Mouse (Mus musculus) lung, postnatal 0 days (tissue): ENCODE results near the gene Sirt1. TPM values are rescaled to one million over a fixed set of nuclear protein-coding genes. Genes with fewer than 3 reads are reported as not detected.

ENCODE experiments used
- ATAC-seq: fragments of 200-750 bp; cut with Nextera tagmentation; 2 replicates; pipeline ENCODE4 v1.8.0; 2017; ENCODE audit warnings: moderate library complexity
- DNase-seq: peaks from one replicate; pipeline ENCODE4 v3.0.0-alpha.2; 2016; ENCODE audit warnings: low spot score
- H3K27ac ChIP-seq: fragments of 300-500 bp; sonication (generic); 2 replicates; pipeline ENCODE4 v1.5.1; 2014; ENCODE audit warnings: antibody characterized with exemption, mild to moderate bottlenecking, low read length, mixed read lengths
- H3K27me3 ChIP-seq: fragments of 300-500 bp; sonication (generic); replicated peaks from 2 replicates; pipeline ENCODE4 v1.6.1; 2014; ENCODE audit warnings: low read length, mixed read lengths; ENCODE audit not compliant: insufficient read depth
- H3K36me3 ChIP-seq: fragments of 300-500 bp; sonication (generic); 2 replicates; pipeline ENCODE4 v1.6.1; 2014; ENCODE audit warnings: low read length, mixed read lengths; ENCODE audit not compliant: insufficient read depth
- H3K4me1 ChIP-seq: fragments of 300-500 bp; sonication (generic); 2 replicates; pipeline ENCODE4 v1.6.1; 2014; ENCODE audit warnings: antibody characterized with exemption, low read depth, low read length, mixed read lengths; ENCODE audit not compliant: insufficient read depth
- H3K4me2 ChIP-seq: fragments of 300-500 bp; sonication (generic); replicated peaks from 2 replicates; pipeline ENCODE4 v1.6.1; 2014; ENCODE audit warnings: low read depth, mild to moderate bottlenecking, low read length, moderate library complexity, mixed read lengths
- H3K4me3 ChIP-seq: fragments of 300-500 bp; sonication (generic); 2 replicates; pipeline ENCODE4 v1.5.1; 2014; ENCODE audit warnings: low read depth, low read length
- H3K9ac ChIP-seq: fragments of 300-500 bp; sonication (generic); replicated peaks from 2 replicates; pipeline ENCODE4 v1.6.1; 2014; ENCODE audit warnings: low read depth, mild to moderate bottlenecking
- H3K9me3 ChIP-seq: fragments of 300-500 bp; sonication (generic); 2 replicates; pipeline ENCODE4 v1.6.1; 2016; ENCODE audit warnings: low read length, mixed read lengths
- CTCF ChIP-seq: IDR thresholded peaks from 2 replicates; pipeline ENCODE4 v1.5.1; 2016; ENCODE audit warnings: antibody characterized with exemption, mild to moderate bottlenecking
- EP300 ChIP-seq: IDR thresholded peaks from 2 replicates; pipeline ENCODE4 v1.6.1; 2016; ENCODE audit warnings: antibody characterized with exemption, mild to moderate bottlenecking, control low read depth
- WGBS: fragments of 180-500 bp; shearing (Covaris S2); extraction: QIAGEN DNeasy Blood & Tissue Kit; methylation state at CpG from one replicate; pipeline ENCODE4 v1.1.7; 2014; 5-methylcytosine and 5-hydroxymethylcytosine counted together
- polyA plus RNA-seq: library from polyadenylated mRNA; unstranded; fragments of >200 nt; fragmentation: Nextera tagmentation; extraction: Ambion mirVana; gene quantifications from 2 replicates; pipeline ENCODE4 v1.2.1, GENCODE M21; 2015

The Sirt1 gene
- polyA plus RNA-seq, 1 experiment from 2014 or later: 5.5 TPM

GRCm38 (mm10) chr10:63338914-63339643, 42.4 kb downstream of the Sirt1 start:
- 4% methylated on average over 37 of the region's 74 CpGs for WGBS
- Histone ChIP-seq H3K4me3 (peak overlapping the region; percentile 90), H3K9me3 (no peaks in the 10 kb centered on the region), H3K27me3 (no peaks in the 10 kb centered on the region), H3K9ac (peak overlapping the region; percentile 91), H3K4me2 (peak overlapping the region; percentile 84), H3K4me1 (peaks cover 12% of the 10 kb centered on the region; the same call in 1 of the 2 replicates), H3K36me3 (0 out of 2 replicates have a peak, but pooled peaks cover 4% of the 10 kb centered on the region), H3K27ac (peak overlapping the region; percentile 98)
- ATAC-seq: peak; percentile 97
- TF ChIP-seq CTCF (peak; percentile 27; the same call in 1 of the 2 replicates), EP300 (no peak)
- peak; percentile 96 for DNase-seq

DNA sequence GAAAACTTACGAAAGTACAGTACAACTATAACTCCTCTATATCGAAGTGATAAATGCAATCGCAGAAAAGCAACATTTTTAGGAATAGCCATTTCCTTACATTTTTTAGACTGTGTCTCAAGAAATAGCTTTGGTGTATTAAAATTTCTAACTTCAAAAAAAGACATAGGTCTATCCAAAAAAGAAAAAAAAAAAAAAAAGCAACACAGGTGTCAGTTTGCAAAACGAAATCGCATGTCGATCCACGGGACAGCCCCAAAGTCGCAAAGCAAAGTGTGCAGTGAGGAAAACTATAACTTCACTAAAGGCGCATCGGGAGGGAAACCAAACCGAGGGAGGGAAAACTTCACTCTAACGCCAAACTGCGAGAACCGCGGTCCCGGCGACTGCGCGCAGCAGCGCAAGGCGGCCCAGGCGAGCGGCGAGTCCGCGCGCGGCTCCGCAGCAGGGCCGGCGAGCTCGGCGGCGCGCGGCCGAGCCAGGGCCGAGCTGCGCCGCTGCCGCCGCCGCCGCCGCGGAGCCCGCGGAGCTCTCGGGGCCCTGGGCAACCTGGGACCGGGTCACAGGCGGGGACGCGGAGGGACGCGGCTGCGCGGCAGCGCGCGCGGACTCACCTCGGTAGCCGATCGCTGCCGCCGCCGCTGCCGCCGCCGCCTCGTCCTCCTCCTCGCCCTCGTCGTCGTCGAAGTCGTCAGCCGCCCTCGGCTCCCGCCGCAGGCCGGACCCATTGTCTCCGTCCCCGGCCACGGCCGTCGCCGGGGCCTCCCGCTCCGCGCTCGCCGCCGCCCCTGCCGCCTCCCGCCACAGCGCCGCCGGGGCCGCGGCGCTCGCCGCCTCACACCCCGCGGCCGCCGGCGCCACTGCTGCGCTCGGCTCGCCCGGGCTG, 43.3 kb downstream of the Sirt1 start:
- DNase-seq (peak; percentile 82), ATAC-seq (peak; percentile 80)
- Histone ChIP-seq H3K4me3 (peak overlapping the region; percentile 90), H3K9ac (peak overlapping the region; percentile 91), H3K27me3 (no peaks in the 10 kb centered on the region), H3K4me2 (peak overlapping the region; percentile 84), H3K9me3 (no peaks in the 10 kb centered on the region), H3K27ac (peak overlapping the region; percentile 98), H3K36me3 (peaks cover 5% of the 10 kb centered on the region; the same call in 1 of the 2 replicates), H3K4me1 (peaks cover 12% of the 10 kb centered on the region; the same call in 1 of the 2 replicates)
- TF ChIP-seq CTCF (no peak), EP300 (no peak)
- under 1% methylated on average over 46 of the region's 113 CpGs for WGBS

- peaks cover 9% of the 10 kb centered on the region; the same call in 1 of the 2 replicates for H3K36me3 ChIP-seq
- peaks cover 12% of the 10 kb centered on the region; the same call in 1 of the 2 replicates for H3K4me1 ChIP-seq
- WGBS: 24% methylated on average over 5 of the region's 5 CpGs
- DNase-seq (no peak), ATAC-seq (no peak)
- H3K9me3 ChIP-seq: no peaks in the 10 kb centered on the region
- H3K27ac ChIP-seq: no peak overlapping the region
- peak overlapping the region; percentile 91; the same call in 1 of the 2 replicates for H3K9ac ChIP-seq
- no peak for TF ChIP-seq CTCF
- TF ChIP-seq EP300: no peak
- H3K4me3 ChIP-seq: peak overlapping the region; percentile 90
- H3K4me2 ChIP-seq: peak overlapping the region; percentile 84
- H3K27me3 ChIP-seq: no peaks in the 10 kb centered on the region
Observed at GRCm38 (mm10) chr10:63337326-63337725, 44.2 kb downstream of the Sirt1 start.

- no peak for TF ChIP-seq CTCF
- no peak for TF ChIP-seq EP300
- peak overlapping the region; percentile 84 for H3K4me2 ChIP-seq
- H3K27me3 ChIP-seq: no peaks in the 10 kb centered on the region
- H3K27ac ChIP-seq: no peak overlapping the region
- DNase-seq: no peak
- H3K9ac ChIP-seq: 0 out of 2 replicates have a peak overlapping the region, but pooled peaks have one; percentile 5
- no peaks in the 10 kb centered on the region for H3K9me3 ChIP-seq
- no peak overlapping the region; the same call in 1 of the 2 replicates for H3K4me3 ChIP-seq
- 50% methylated on average over 13 of the region's 13 CpGs for WGBS
- peaks cover 12% of the 10 kb centered on the region; the same call in 1 of the 2 replicates for H3K4me1 ChIP-seq
- peaks cover 9% of the 10 kb centered on the region; the same call in 1 of the 2 replicates for H3K36me3 ChIP-seq
- ATAC-seq: no peak
Observed at GRCm38 (mm10) chr10:63336901-63337300, 44.6 kb downstream of the Sirt1 start.

DNA sequence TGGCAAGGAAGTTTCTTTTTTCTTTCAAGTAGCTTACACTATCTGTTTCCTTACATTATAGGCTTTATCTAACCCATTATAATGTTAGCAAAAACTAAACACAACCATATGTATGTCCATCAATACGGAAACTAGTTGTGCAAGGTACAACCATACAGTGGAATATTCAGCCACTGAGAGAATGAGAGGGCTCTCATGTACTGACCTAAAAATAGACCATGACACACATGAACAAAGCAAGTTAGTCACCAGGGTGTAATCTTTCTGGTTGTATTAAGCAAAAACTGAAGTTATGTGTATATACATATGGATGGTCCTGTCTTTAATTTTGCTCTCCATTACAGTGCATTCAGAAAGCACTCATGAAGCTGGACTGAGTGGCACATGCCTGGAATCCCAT, 54.4 kb downstream of the Sirt1 start:
- H3K36me3 ChIP-seq: peaks cover 28% of the 10 kb centered on the region
- H3K4me1 ChIP-seq: no peaks in the 10 kb centered on the region
- DNase-seq: no peak
- 87% methylated on average over 1 of the region's 1 CpGs for WGBS
- no peak overlapping the region for H3K9ac ChIP-seq
- H3K4me2 ChIP-seq: no peak overlapping the region
- no peak overlapping the region for H3K4me3 ChIP-seq
- no peak for ATAC-seq
- H3K9me3 ChIP-seq: no peaks in the 10 kb centered on the region
- no peak for TF ChIP-seq CTCF
- no peak for TF ChIP-seq EP300
- no peaks in the 10 kb centered on the region for H3K27me3 ChIP-seq
- no peak overlapping the region for H3K27ac ChIP-seq

- ATAC-seq (no peak), DNase-seq (no peak)
- Histone ChIP-seq H3K36me3 (peaks cover 15% of the 10 kb centered on the region; the same call in 1 of the 2 replicates), H3K9ac (no peak overlapping the region), H3K4me2 (no peak overlapping the region), H3K4me1 (no peaks in the 10 kb centered on the region), H3K27me3 (no peaks in the 10 kb centered on the region), H3K27ac (no peak overlapping the region), H3K9me3 (no peaks in the 10 kb centered on the region), H3K4me3 (no peak overlapping the region)
- no peak for TF ChIP-seq CTCF
- no peak for TF ChIP-seq EP300
- 82% methylated on average over 1 of the region's 1 CpGs for WGBS
Observed at GRCm38 (mm10) chr10:63313726-63314125, 67.8 kb downstream of the Sirt1 start.
